Mouse (Mus musculus): ENCODE results near the gene Hapln2.

Gene Hapln2

GRCm38 (mm10) chr3:88005822-88006786, 21.3 kb downstream of the Hapln2 start:
- no peak for DNase-seq (ENCODE audit: low spot score in 2 of 2)

- peak; percentile 26 to 27 for DNase-seq (ENCODE audit: low spot score in 2 of 2)
These were observed 24.9 kb downstream of the Hapln2 start for GRCm38 (mm10) chr3:88002291-88002976.

GRCm38 (mm10) chr3:88000816-88001595, 26.4 kb downstream of the Hapln2 start:
- no peak for DNase-seq (ENCODE audit: low spot score in 2 of 2)

- DNase-seq (ENCODE audit: low spot score in 2 of 2): no peak
These were observed 27.2 kb downstream of the Hapln2 start, which contains the start of gene Bcan for GRCm38 (mm10) chr3:88000181-88000580. Bcan (minus strand) TSS chr3:88000230.

- DNase-seq (ENCODE audit: low spot score in 2 of 2): no peak
These were observed 28.0 kb downstream of the Hapln2 start for GRCm38 (mm10) chr3:87999243-87999895.

GRCm38 (mm10) chr3:87998747-87999146, 28.6 kb downstream of the Hapln2 start:
- DNase-seq (ENCODE audit: low spot score in 2 of 2): no peak

- DNase-seq (ENCODE audit: low spot score in 2 of 2): no peak
These were observed 30.3 kb downstream of the Hapln2 start for GRCm38 (mm10) chr3:87996971-87997614.

GRCm38 (mm10) chr3:87996401-87996800, 31.0 kb downstream of the Hapln2 start:
- no peak for DNase-seq (ENCODE audit: low spot score in 2 of 2)

- DNase-seq (ENCODE audit: low spot score in 2 of 2): no peak
These were observed 32.1 kb downstream of the Hapln2 start for GRCm38 (mm10) chr3:87995331-87995730.

GRCm38 (mm10) chr3:87993436-87993835, 33.9 kb downstream of the Hapln2 start:
- DNase-seq (ENCODE audit: low spot score in 2 of 2): peak in 1 of 2 experiments; percentile 62

GRCm38 (mm10) chr3:87989935-87990334, 37.4 kb downstream of the Hapln2 start:
- DNase-seq (ENCODE audit: low spot score in 2 of 2): no peak

- peak in 1 of 2 experiments; percentile 24 for DNase-seq (ENCODE audit: low spot score in 2 of 2)
These were observed 39.3 kb downstream of the Hapln2 start for GRCm38 (mm10) chr3:87988068-87988467.

GRCm38 (mm10) chr3:87987633-87988032, 39.8 kb downstream of the Hapln2 start:
- DNase-seq (ENCODE audit: low spot score in 2 of 2): peak; percentile 35 to 41

GRCm38 (mm10) chr3:87986868-87987267, 40.5 kb downstream of the Hapln2 start:
- peak; percentile 84 to 98 for DNase-seq (ENCODE audit: low spot score in 2 of 2)

- DNase-seq (ENCODE audit: low spot score in 2 of 2): no peak
These were observed 41.7 kb downstream of the Hapln2 start for GRCm38 (mm10) chr3:87985505-87986320.

- DNase-seq (ENCODE audit: low spot score in 2 of 2): no peak
These were observed 43.3 kb downstream of the Hapln2 start for GRCm38 (mm10) chr3:87984094-87984493.

- DNase-seq (ENCODE audit: low spot score in 2 of 2): no peak
These were observed 43.8 kb downstream of the Hapln2 start for GRCm38 (mm10) chr3:87983627-87984026.

- DNase-seq (ENCODE audit: low spot score in 2 of 2): no peak
These were observed 44.4 kb downstream of the Hapln2 start for GRCm38 (mm10) chr3:87982836-87983601.
